Mouse (Mus musculus) embryonic fibroblast, embryonic 13.5 days (primary cell): ENCODE data around the gene Pyroxd1.

Experiments
- CTCF ChIP-seq: IDR thresholded peaks from 2 replicates; pipeline ENCODE4 v1.5.1; 2011; ENCODE audit warnings: mild to moderate bottlenecking, control low read depth, low read length, moderate library complexity, borderline replicate concordance; ENCODE audit not compliant: insufficient read depth
- POLR2A ChIP-seq: IDR thresholded peaks from 2 replicates; pipeline ENCODE4 v1.6.1; 2011; ENCODE audit warnings: low read depth, mild to moderate bottlenecking, control low read depth, low read length, moderate library complexity

GRCm38 (mm10) chr6:142367565-142367964 is 22.1 kb downstream of the Pyroxd1 start:
- TF ChIP-seq CTCF (no peak), POLR2A (no peak; the same call in 1 of the 2 replicates)
